Mouse (Mus musculus) CH12.LX (cell line): ENCODE measurements around the gene Zfp677. TPM values are rescaled to one million over a fixed set of nuclear protein-coding genes. Genes with fewer than 3 reads are reported as not detected.
"Not testable (repeated sequence)": the region's sequence is repeated elsewhere in the genome, so short reads cannot be mapped to it uniquely, and the experiment has no call there.

Experiments
- DNase-seq: peaks from one replicate; pipeline ENCODE4 v3.0.0-alpha.2; 2013; ENCODE audit errors: extremely low read depth
- H3K27ac ChIP-seq: 2 replicates; pipeline ENCODE4 v1.5.1; 2012; ENCODE audit warnings: low read depth, mild to moderate bottlenecking, control low read depth, moderate library complexity; ENCODE audit not compliant: insufficient read depth
- H3K27me3 ChIP-seq: replicated peaks from 2 replicates; pipeline ENCODE3; 2012; ENCODE audit warnings: inconsistent platforms
- H3K36me3 ChIP-seq, 2 experiments: replicated peaks in 1 of 2; 2 replicates each; pipeline versions ENCODE3 to v1.6.1; 2012; ENCODE audit warnings: inconsistent platforms in 1 of 2, low read length in 1 of 2, mild to moderate bottlenecking in 1 of 2, mixed read lengths in 1 of 2, moderate library complexity in 1 of 2; ENCODE audit not compliant: control insufficient read depth in 1 of 2, insufficient read depth in 1 of 2
- H3K4me1 ChIP-seq, 2 experiments: 2 replicates each; pipeline ENCODE4 v1.6.1; 2012; ENCODE audit warnings: inconsistent platforms in 1 of 2, moderate library complexity in 1 of 2; ENCODE audit not compliant: insufficient read depth in 2 of 2, control insufficient read depth in 1 of 2
- H3K4me2 ChIP-seq: 2 replicates; pipeline ENCODE4 v1.6.1; 2012; ENCODE audit warnings: low read depth, mild to moderate bottlenecking, control low read depth; ENCODE audit not compliant: poor library complexity, insufficient read depth, severe bottlenecking
- H3K4me3 ChIP-seq, 3 experiments: fragments of 150-350 bp in 1 of 3; sonication (generic) in 1 of 3; replicated peaks in 1 of 3; 2 replicates each; pipeline versions ENCODE3 to v1.5.1; 2011 to 2012; ENCODE audit warnings: low read depth in 2 of 3, low read length in 2 of 3, mild to moderate bottlenecking in 2 of 3, moderate library complexity in 2 of 3, control low read depth in 1 of 3, improper control_type of control experiment in 1 of 3, inconsistent platforms in 1 of 3, mixed read lengths in 1 of 3; ENCODE audit not compliant: poor library complexity in 1 of 3
- H3K79me2 ChIP-seq: replicated peaks from 2 replicates; pipeline ENCODE4 v1.6.1; 2012; ENCODE audit warnings: mild to moderate bottlenecking, moderate library complexity; ENCODE audit not compliant: control insufficient read depth, poor library complexity, insufficient read depth, severe bottlenecking; ENCODE audit errors: extremely low read depth
- H3K9ac ChIP-seq: 2 replicates; pipeline ENCODE4 v1.6.1; 2012; ENCODE audit warnings: low read depth, mild to moderate bottlenecking, control low read depth, moderate library complexity; ENCODE audit not compliant: insufficient read depth
- H3K9me3 ChIP-seq: replicated peaks from 2 replicates; pipeline ENCODE3; 2012; ENCODE audit warnings: low read length, inconsistent platforms, mixed read lengths
- BHLHE40 ChIP-seq: IDR thresholded peaks from 2 replicates; pipeline ENCODE4 v1.6.1; 2011; ENCODE audit warnings: mild to moderate bottlenecking, low read depth, low read length, improper control_type of control experiment
- CHD1 ChIP-seq: IDR thresholded peaks from 2 replicates; pipeline ENCODE4 v1.6.1; 2012; ENCODE audit warnings: low read depth, low read length, improper control_type of control experiment, inconsistent platforms
- CHD2 ChIP-seq: IDR thresholded peaks from 2 replicates; pipeline ENCODE4 v1.6.1; 2011; ENCODE audit warnings: low read length, improper control_type of control experiment
- CTCF ChIP-seq, 2 experiments: IDR thresholded peaks in 1 of 2; conservative IDR thresholded peaks in 1 of 2; 2 replicates each; pipeline ENCODE4 v1.5.1; 2011 to 2012; ENCODE audit warnings: low read depth in 2 of 2, low read length in 2 of 2, improper control_type of control experiment in 1 of 2, inconsistent platforms in 1 of 2, mild to moderate bottlenecking in 1 of 2, moderate library complexity in 1 of 2
- E2F4 ChIP-seq: IDR thresholded peaks from 2 replicates; pipeline ENCODE4 v1.6.1; 2011; ENCODE audit warnings: low read depth, low read length, improper control_type of control experiment; ENCODE audit not compliant: insufficient replicate concordance
- ELF1 ChIP-seq: IDR thresholded peaks from 2 replicates; pipeline ENCODE4 v1.6.1; 2014; ENCODE audit warnings: low read depth, mild to moderate bottlenecking, inconsistent platforms, low read length, improper control_type of control experiment
- EP300 ChIP-seq: IDR thresholded peaks from 2 replicates; pipeline ENCODE4 v1.6.1; 2011; ENCODE audit warnings: low read length, improper control_type of control experiment
- ETS1 ChIP-seq: conservative IDR thresholded peaks from 2 replicates; pipeline ENCODE4 v1.6.1; 2012; ENCODE audit warnings: low read depth, mild to moderate bottlenecking, inconsistent platforms, low read length, improper control_type of control experiment, moderate library complexity
- GABPA ChIP-seq: IDR thresholded peaks from 2 replicates; pipeline ENCODE4 v1.6.1; 2012; ENCODE audit warnings: low read depth, low read length, improper control_type of control experiment, inconsistent platforms; ENCODE audit not compliant: insufficient replicate concordance
- HCFC1 ChIP-seq: IDR thresholded peaks from 2 replicates; pipeline ENCODE4 v1.6.1; 2012; ENCODE audit warnings: low read depth, mild to moderate bottlenecking, inconsistent platforms, low read length, improper control_type of control experiment
- IRF4 ChIP-seq: IDR thresholded peaks from 2 replicates; pipeline ENCODE4 v1.6.1; 2014; ENCODE audit warnings: low read depth, mild to moderate bottlenecking, inconsistent platforms, low read length, improper control_type of control experiment
- JUN ChIP-seq: IDR thresholded peaks from 2 replicates; pipeline ENCODE4 v1.6.1; 2011; ENCODE audit warnings: low read depth, mild to moderate bottlenecking, low read length, improper control_type of control experiment, moderate library complexity; ENCODE audit not compliant: insufficient read depth
- JUND ChIP-seq: conservative IDR thresholded peaks from 2 replicates; pipeline ENCODE4 v1.6.1; 2011; ENCODE audit warnings: low read depth, low read length, improper control_type of control experiment
- KAT2A ChIP-seq: IDR thresholded peaks from 2 replicates; pipeline ENCODE4 v1.6.1; 2012; ENCODE audit warnings: low read length, improper control_type of control experiment, inconsistent platforms; ENCODE audit not compliant: insufficient replicate concordance
- MAFK ChIP-seq: IDR thresholded peaks from 2 replicates; pipeline ENCODE4 v1.6.1; 2011; ENCODE audit warnings: low read length, improper control_type of control experiment; ENCODE audit not compliant: insufficient replicate concordance
- MAX ChIP-seq: IDR thresholded peaks from 2 replicates; pipeline ENCODE4 v1.6.1; 2011; ENCODE audit warnings: low read length, improper control_type of control experiment
- MAZ ChIP-seq: IDR thresholded peaks from 2 replicates; pipeline ENCODE4 v1.6.1; 2012; ENCODE audit warnings: low read depth, mild to moderate bottlenecking, inconsistent platforms, low read length, improper control_type of control experiment, moderate library complexity
- MEF2A ChIP-seq: IDR thresholded peaks from 2 replicates; pipeline ENCODE4 v1.6.1; 2014; ENCODE audit warnings: low read depth, mild to moderate bottlenecking, inconsistent platforms, low read length, improper control_type of control experiment, borderline replicate concordance
- MXI1 ChIP-seq: IDR thresholded peaks from 2 replicates; pipeline ENCODE4 v1.6.1; 2011; ENCODE audit warnings: mild to moderate bottlenecking, low read depth, low read length, improper control_type of control experiment
- MYC ChIP-seq: IDR thresholded peaks from 2 replicates; pipeline ENCODE4 v1.6.1; 2011; ENCODE audit warnings: low read depth, mild to moderate bottlenecking, improper control_type of control experiment, low read length
- NELFE ChIP-seq: IDR thresholded peaks from 2 replicates; pipeline ENCODE4 v1.6.1; 2011; ENCODE audit warnings: low read depth, low read length, improper control_type of control experiment
- NRF1 ChIP-seq: IDR thresholded peaks from 2 replicates; pipeline ENCODE4 v1.6.1; 2014; ENCODE audit warnings: low read depth, mild to moderate bottlenecking, inconsistent platforms, low read length, improper control_type of control experiment, moderate library complexity
- PAX5 ChIP-seq: IDR thresholded peaks from 2 replicates; pipeline ENCODE4 v1.6.1; 2012; ENCODE audit warnings: low read length, inconsistent platforms, mixed read lengths
- POLR2A ChIP-seq: IDR thresholded peaks from 2 replicates; pipeline ENCODE4 v1.6.1; 2011; ENCODE audit warnings: low read depth, mild to moderate bottlenecking, improper control_type of control experiment, low read length
- POLR2AphosphoS2 ChIP-seq: IDR thresholded peaks from 2 replicates; pipeline ENCODE4 v1.6.1; 2011; ENCODE audit warnings: low read depth, low read length, improper control_type of control experiment
- RAD21 ChIP-seq: IDR thresholded peaks from 2 replicates; pipeline ENCODE4 v1.6.1; 2011; ENCODE audit warnings: low read depth, mild to moderate bottlenecking, low read length, improper control_type of control experiment, moderate library complexity
- RCOR1 ChIP-seq: conservative IDR thresholded peaks from 2 replicates; pipeline ENCODE4 v1.6.1; 2012; ENCODE audit warnings: low read depth, mild to moderate bottlenecking, inconsistent platforms, low read length, improper control_type of control experiment
- SIN3A ChIP-seq: IDR thresholded peaks from 2 replicates; pipeline ENCODE4 v1.6.1; 2012; ENCODE audit warnings: low read length, improper control_type of control experiment, inconsistent platforms
- SMC3 ChIP-seq: IDR thresholded peaks from 2 replicates; pipeline ENCODE4 v1.6.1; 2011; ENCODE audit warnings: low read depth, low read length, improper control_type of control experiment
- TBP ChIP-seq: conservative IDR thresholded peaks from 2 replicates; pipeline ENCODE4 v1.6.1; 2011; ENCODE audit warnings: low read depth, low read length, improper control_type of control experiment
- TCF12 ChIP-seq: IDR thresholded peaks from 2 replicates; pipeline ENCODE4 v1.6.1; 2014; ENCODE audit warnings: low read depth, mild to moderate bottlenecking, inconsistent platforms, low read length, improper control_type of control experiment
- UBTF ChIP-seq: IDR thresholded peaks from 2 replicates; pipeline ENCODE4 v1.6.1; 2012; ENCODE audit warnings: low read depth, mild to moderate bottlenecking, inconsistent platforms, low read length, improper control_type of control experiment, moderate library complexity
- USF1 ChIP-seq: IDR thresholded peaks from 2 replicates; pipeline ENCODE4 v1.6.1; 2014; ENCODE audit warnings: low read depth, mild to moderate bottlenecking, inconsistent platforms, low read length, improper control_type of control experiment
- USF2 ChIP-seq: conservative IDR thresholded peaks from 2 replicates; pipeline ENCODE4 v1.6.1; 2011; ENCODE audit warnings: low read depth, low read length, improper control_type of control experiment
- ZC3H11A ChIP-seq: IDR thresholded peaks from 2 replicates; pipeline ENCODE4 v1.6.1; 2012; ENCODE audit warnings: low read depth, mild to moderate bottlenecking, inconsistent platforms, low read length, improper control_type of control experiment
- ZKSCAN1 ChIP-seq: IDR thresholded peaks from 2 replicates; pipeline ENCODE4 v1.6.1; 2012; ENCODE audit warnings: low read depth, inconsistent platforms, low read length, improper control_type of control experiment, borderline replicate concordance
- ZMIZ1 ChIP-seq: IDR thresholded peaks from 2 replicates; pipeline ENCODE4 v1.6.1; 2012; ENCODE audit warnings: low read depth, mild to moderate bottlenecking, inconsistent platforms, low read length, improper control_type of control experiment
- ZNF384 ChIP-seq: IDR thresholded peaks from 2 replicates; pipeline ENCODE4 v1.6.1; 2012; ENCODE audit warnings: low read depth, low read length, improper control_type of control experiment, inconsistent platforms
- dilution Hi-C: fragments of 300-500 bp; cut with MboI; formaldehyde crosslinking; loops from 2 replicates; pipeline ENCODE4 v1.14.3; 2020; ENCODE audit warnings: low sequenced_read_pairs; ENCODE audit not compliant: extremely low pct_unique_long_range_greater_than_20kb, extremely low pct_ligation_motif_present
- in situ Hi-C: fragments of 300-500 bp; cut with MboI; formaldehyde crosslinking; loops from 3 replicates; pipeline ENCODE4 v1.14.3; 2019; ENCODE audit warnings: low sequenced_read_pairs, low pct_ligation_motif_present, low pct_unique_long_range_greater_than_20kb, mixed read lengths
- polyA plus RNA-seq: library from polyadenylated mRNA; unstranded; fragments of >175 nt; gene quantifications from 2 replicates; pipeline ENCODE4 v1.2.1, GENCODE M21; 2012; ENCODE audit warnings: low read depth; ENCODE audit not compliant: insufficient read length
- total RNA-seq, 2 experiments: library from RNA; depleted of rRNA; stranded (reverse); fragments of 300-350 nt in 1 of 2; fragments of >200 nt in 1 of 2; gene quantifications; 2 replicates each; pipeline ENCODE4 v1.2.3; 2012 to 2014

Zfp677 gene
- total RNA-seq (2012; rRNA removed) (1.8 and 1.9 TPM in 2 replicates), total RNA-seq (2014; rRNA removed) (4.1 and 4.7 TPM in 2 replicates), polyA plus RNA-seq (1.2 and 1.4 TPM in 2 replicates)

DNA sequence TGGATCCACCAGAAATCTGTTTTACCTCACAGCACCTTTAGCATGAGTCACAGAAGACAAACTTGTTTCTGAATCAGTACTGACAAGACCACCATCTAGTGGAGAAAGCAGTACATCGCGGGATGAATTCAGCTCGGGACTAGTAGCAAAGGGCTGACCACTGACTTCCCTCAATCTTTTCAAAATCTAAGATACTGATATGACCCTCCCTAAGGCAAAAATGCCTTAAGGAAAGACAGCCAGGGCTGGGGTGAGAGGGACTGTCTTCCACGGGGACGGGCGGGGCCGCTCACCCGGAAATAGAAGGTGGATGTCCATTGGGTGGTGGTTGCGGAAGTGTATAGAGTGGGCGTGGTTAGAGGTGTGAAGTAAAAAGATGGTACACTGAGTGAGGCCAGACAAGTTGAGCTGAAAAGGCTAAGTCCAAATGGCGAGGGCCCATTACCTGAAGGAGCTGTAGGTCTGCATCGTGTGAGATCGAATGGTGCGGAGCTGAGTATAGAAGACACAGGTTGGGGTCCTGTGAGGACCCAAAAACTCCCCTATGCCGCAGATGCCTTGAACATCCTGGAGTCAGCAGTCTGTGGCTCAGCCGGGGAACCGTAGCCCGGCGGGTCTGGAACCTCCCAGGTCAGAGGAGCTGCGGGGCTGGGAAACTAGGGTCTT is at the start of gene Zfp677:
Gene Zfp677, plus strand, starts transcription at position 358 of the 666 bp plus-strand sequence.
- in situ Hi-C loops = no loop called here
- no peak within 1 kb of the TSS for H3K27ac ChIP-seq

DNA sequence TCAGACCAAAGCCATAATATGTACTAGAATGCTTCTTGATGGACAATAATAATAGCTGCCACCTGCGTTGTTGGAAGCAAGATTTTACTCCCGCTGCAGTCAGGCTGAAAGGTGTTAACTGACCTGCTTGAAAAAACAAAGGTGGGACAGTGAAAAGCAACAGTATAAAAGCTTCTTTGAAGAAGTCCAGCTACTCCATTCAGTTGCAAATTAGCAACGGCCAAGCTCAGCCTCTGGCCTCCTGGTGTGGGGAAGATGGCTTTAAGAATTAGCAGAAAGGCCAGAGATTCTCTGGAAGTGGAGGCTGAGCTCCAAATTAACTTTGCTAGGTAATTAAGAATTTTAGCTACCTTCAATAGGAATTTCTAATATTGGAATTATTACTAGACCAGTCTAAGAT is 15.5 kb upstream of the Zfp677 start:
- H3K79me2 ChIP-seq, H3K4me2 ChIP-seq, dilution Hi-C loops, H3K27ac ChIP-seq, H3K9ac ChIP-seq, H3K27me3 ChIP-seq, H3K4me3 ChIP-seq, H3K36me3 ChIP-seq, H3K9me3 ChIP-seq, H3K4me1 ChIP-seq, in situ Hi-C loops, DNase-seq: not testable (repeated sequence)

More for the DNA sequence above, at the start of gene Zfp677:
- Histone ChIP-seq H3K79me2 (no peaks in the 10 kb centered on the region), H3K4me1 (peaks cover 2 to 7% of the 10 kb centered on the region in 2 experiments; a peak in 2 of 4 replicates), H3K4me3 (peak within 1 kb of the TSS; percentile 52 to 66 (median 58)), H3K9ac (peak within 1 kb of the TSS; percentile 47; the same call in 1 of the 2 replicates), H3K4me2 (peak within 1 kb of the TSS; percentile 71; the same call in 1 of the 2 replicates), H3K9me3 (no peaks in the 10 kb centered on the region), H3K27me3 (no peaks in the 10 kb centered on the region), H3K36me3 (no peaks in the 10 kb centered on the region)
- dilution Hi-C loops = no loop called here
- no peak for TF ChIP-seq MEF2A
- no peak for TF ChIP-seq MAFK
- TF ChIP-seq NRF1 = no peak
- TF ChIP-seq POLR2AphosphoS2 = no peak
- TF ChIP-seq RCOR1 = no peak
- TF ChIP-seq SIN3A = no peak; the same call in 1 of the 2 replicates
- TF ChIP-seq JUN = no peak
- TF ChIP-seq CHD1 = no peak
- TF ChIP-seq ETS1 = no peak
- TF ChIP-seq KAT2A = no peak
- peak; percentile 48; the same call in 1 of the 2 replicates for TF ChIP-seq ZMIZ1
- no peak for TF ChIP-seq IRF4
- TF ChIP-seq ZC3H11A = no peak
- TF ChIP-seq BHLHE40 = no peak
- peak; percentile 45 for TF ChIP-seq RAD21
- no peak for TF ChIP-seq USF2
- peak; percentile 95 for TF ChIP-seq ELF1
- TF ChIP-seq EP300 = no peak
- no peak for TF ChIP-seq MAX
- TF ChIP-seq ZNF384 = no peak
- no peak for TF ChIP-seq E2F4
- TF ChIP-seq UBTF = no peak
- TF ChIP-seq NELFE = 0 out of 2 replicates have a peak, but pooled peaks have one; percentile 60
- no peak for TF ChIP-seq JUND
- no peak for TF ChIP-seq GABPA
- TF ChIP-seq MAZ = 0 out of 2 replicates have a peak, but pooled peaks have one; percentile 10
- no peak for TF ChIP-seq PAX5
- peak; percentile 18 to 72; a peak in 2 of 4 replicates for TF ChIP-seq CTCF (conservative IDR thresholded peaks at IDR 0.05 in 1 of 2, IDR thresholded peaks at IDR 0.05 in 1 of 2; ENCODE audit: low read depth in 2 of 2, low read length in 2 of 2)
- no peak for TF ChIP-seq CHD2
- TF ChIP-seq SMC3 = peak; percentile 46
- TF ChIP-seq MYC = no peak
- TF ChIP-seq TCF12 = no peak; the same call in 1 of the 2 replicates
- TF ChIP-seq HCFC1 = peak; percentile 39
- peak; percentile 62 for TF ChIP-seq POLR2A
- TF ChIP-seq ZKSCAN1 = no peak
- TF ChIP-seq USF1 = no peak
- TF ChIP-seq MXI1 = no peak
- 0 out of 2 replicates have a peak, but pooled peaks have one; percentile 27 for TF ChIP-seq TBP
- peak; percentile 82 for DNase-seq
